Mouse (Mus musculus) right cerebral cortex, postnatal 25 days (tissue): ENCODE measurements at regions not wholly inside any gene's neighbourhood (a gene's known extent, or its start where the extent isn't known, plus 50 kb on each side); places are given as distances from the start of the nearest gene placed in this dataset.
A peak's percentile ranks its signal among the peaks of the same experiment; 100 is the strongest.

Experiments
- DNase-seq: peaks from one replicate; pipeline ENCODE4 v3.0.0; 2022

- peak; percentile 15 for DNase-seq
These were observed 702.0 kb upstream of the Lrfn5 start for GRCm38 (mm10) chr12:60820979-60821378.
